Mouse (Mus musculus) bone marrow macrophage, adult 2 months (primary cell): ENCODE data around the gene Hist1h2ah. TPM values are rescaled to one million over a fixed set of nuclear protein-coding genes. Genes with fewer than 3 reads are reported as not detected.
A peak's percentile ranks its signal among the peaks of the same experiment; 100 is the strongest.

Experiments used
- H3K27ac ChIP-seq: 2 replicates; pipeline ENCODE4 v1.5.1; 2012; ENCODE audit warnings: low read depth, low read length; ENCODE audit not compliant: insufficient read depth
- H3K4me1 ChIP-seq: 2 replicates; pipeline ENCODE4 v1.6.1; 2012; ENCODE audit warnings: low read length; ENCODE audit not compliant: control insufficient read depth, insufficient read depth
- H3K4me3 ChIP-seq: 2 replicates; pipeline ENCODE4 v1.5.1; 2012; ENCODE audit warnings: mild to moderate bottlenecking, low read length, moderate library complexity; ENCODE audit not compliant: insufficient read depth
- CTCF ChIP-seq: IDR thresholded peaks from 2 replicates; pipeline ENCODE4 v1.5.1; 2012; ENCODE audit warnings: low read depth, mild to moderate bottlenecking, low read length, moderate library complexity
- POLR2A ChIP-seq: IDR thresholded peaks from 2 replicates; pipeline ENCODE4 v1.6.1; 2012; ENCODE audit warnings: mild to moderate bottlenecking, low read depth, low read length, borderline replicate concordance
- polyA plus RNA-seq: library from polyadenylated mRNA; stranded (reverse); fragments of >200 nt; gene quantifications from 2 replicates; pipeline ENCODE4 v1.2.4, GENCODE M21; 2012; ENCODE audit not compliant: missing spikeins, insufficient read depth, insufficient read length

The Hist1h2ah gene
- polyA plus RNA-seq, 1 experiment: not detected

GRCm38 (mm10) chr13:22026058-22027031, 9.0 kb downstream of the Hist1h2ah start:
- Histone ChIP-seq H3K4me1 (no peaks in the 10 kb centered on the region), H3K4me3 (peak overlapping the region; percentile 58), H3K27ac (no peak overlapping the region)
- TF ChIP-seq CTCF (no peak), POLR2A (no peak)

- Histone ChIP-seq H3K27ac (no peak overlapping the region), H3K4me1 (peaks cover 4% of the 10 kb centered on the region; the same call in 1 of the 2 replicates), H3K4me3 (peak overlapping the region; percentile 61)
- TF ChIP-seq POLR2A (no peak), CTCF (no peak)
Observed at GRCm38 (mm10) chr13:22022241-22022640, 13.1 kb downstream of the Hist1h2ah start.

GRCm38 (mm10) chr13:22021581-22021980, 13.8 kb downstream of the Hist1h2ah start:
- peak overlapping the region; percentile 61 for H3K4me3 ChIP-seq
- peak overlapping the region; percentile 13; the same call in 1 of the 2 replicates for H3K27ac ChIP-seq
- TF ChIP-seq CTCF: no peak
- no peak for TF ChIP-seq POLR2A
- H3K4me1 ChIP-seq: peaks cover 4% of the 10 kb centered on the region; the same call in 1 of the 2 replicates

GRCm38 (mm10) chr13:22020901-22021339, 14.4 kb downstream of the Hist1h2ah start:
- TF ChIP-seq CTCF (no peak), POLR2A (no peak)
- Histone ChIP-seq H3K27ac (0 out of 2 replicates have a peak overlapping the region, but pooled peaks have one; percentile 13), H3K4me3 (peak overlapping the region; percentile 61), H3K4me1 (peaks cover 4% of the 10 kb centered on the region; the same call in 1 of the 2 replicates)

- TF ChIP-seq POLR2A: no peak
- no peak for TF ChIP-seq CTCF
- H3K4me1 ChIP-seq: peaks cover 4% of the 10 kb centered on the region; the same call in 1 of the 2 replicates
- no peak overlapping the region for H3K27ac ChIP-seq
- peak overlapping the region; percentile 57 for H3K4me3 ChIP-seq
Observed at GRCm38 (mm10) chr13:22019934-22020835, 15.2 kb downstream of the Hist1h2ah start.

GRCm38 (mm10) chr13:22015479-22016450, 19.6 kb downstream of the Hist1h2ah start:
- H3K4me3 ChIP-seq: peak overlapping the region; percentile 39
- no peak for TF ChIP-seq CTCF
- no peak for TF ChIP-seq POLR2A
- H3K4me1 ChIP-seq: peaks cover 10% of the 10 kb centered on the region
- H3K27ac ChIP-seq: no peak overlapping the region

GRCm38 (mm10) chr13:22014411-22014845, 20.9 kb downstream of the Hist1h2ah start:
- Histone ChIP-seq H3K4me1 (peaks cover 10% of the 10 kb centered on the region), H3K4me3 (peak overlapping the region; percentile 51), H3K27ac (no peak overlapping the region)
- TF ChIP-seq CTCF: no peak
- TF ChIP-seq POLR2A: no peak

- TF ChIP-seq POLR2A (no peak), CTCF (no peak)
- peak overlapping the region; percentile 25; the same call in 1 of the 2 replicates for H3K4me3 ChIP-seq
- no peak overlapping the region for H3K27ac ChIP-seq
- peaks cover 11% of the 10 kb centered on the region for H3K4me1 ChIP-seq
Observed at GRCm38 (mm10) chr13:22013716-22014115, 21.7 kb downstream of the Hist1h2ah start.
